Mouse (Mus musculus) liver, postnatal 0 days (tissue): ENCODE results near the gene Syvn1. TPM values are rescaled to one million over a fixed set of nuclear protein-coding genes. Genes with fewer than 3 reads are reported as not detected.

Source experiments
- ATAC-seq: fragments of 200-750 bp; cut with Nextera tagmentation; 2 replicates; pipeline ENCODE4 v1.8.0; 2017; ENCODE audit warnings: mild to moderate bottlenecking, moderate library complexity
- DNase-seq: peaks from one replicate; pipeline ENCODE4 v3.0.0-alpha.2; 2016
- H3K27ac ChIP-seq: fragments of 300-500 bp; sonication (generic); 2 replicates; pipeline ENCODE4 v1.5.1; 2014; ENCODE audit warnings: antibody characterized with exemption, moderate library complexity, mild to moderate bottlenecking, low read depth
- H3K27me3 ChIP-seq: fragments of 300-500 bp; sonication (generic); 2 replicates; pipeline ENCODE4 v1.6.1; 2014; ENCODE audit warnings: low read length, control low read depth, mixed read lengths; ENCODE audit not compliant: insufficient read depth
- H3K36me3 ChIP-seq: fragments of 300-500 bp; sonication (generic); replicated peaks from 2 replicates; pipeline ENCODE4 v1.6.1; 2014; ENCODE audit warnings: mild to moderate bottlenecking, control low read depth, low read length, moderate library complexity, mixed read lengths; ENCODE audit not compliant: insufficient read depth
- H3K4me1 ChIP-seq: fragments of 300-500 bp; sonication (generic); 2 replicates; pipeline ENCODE4 v1.6.1; 2014; ENCODE audit warnings: antibody characterized with exemption, mild to moderate bottlenecking, control low read depth; ENCODE audit not compliant: insufficient read depth
- H3K4me2 ChIP-seq: fragments of 300-500 bp; sonication (generic); 2 replicates; pipeline ENCODE4 v1.6.1; 2014; ENCODE audit warnings: low read depth, mild to moderate bottlenecking, low read length, moderate library complexity, mixed read lengths
- H3K4me3 ChIP-seq: fragments of 300-500 bp; sonication (generic); 2 replicates; pipeline ENCODE4 v1.5.1; 2014; ENCODE audit warnings: low read depth, low read length
- H3K9ac ChIP-seq: fragments of 300-500 bp; sonication (generic); replicated peaks from 2 replicates; pipeline ENCODE4 v1.6.1; 2014; ENCODE audit warnings: mild to moderate bottlenecking, moderate library complexity
- H3K9me3 ChIP-seq: fragments of 300-500 bp; sonication (generic); 2 replicates; pipeline ENCODE4 v1.6.1; 2016; ENCODE audit warnings: mild to moderate bottlenecking, control low read depth, low read length, mixed read lengths
- CTCF ChIP-seq: sonication (generic); IDR thresholded peaks from 2 replicates; pipeline ENCODE4 v1.5.1; 2016; ENCODE audit warnings: antibody characterized with exemption, low read depth
- EP300 ChIP-seq: IDR thresholded peaks from 2 replicates; pipeline ENCODE4 v1.6.1; 2016; ENCODE audit warnings: antibody characterized with exemption, low read depth, mild to moderate bottlenecking
- WGBS: fragments of 180-500 bp; shearing (Covaris S2); extraction: QIAGEN DNeasy Blood & Tissue Kit; methylation state at CpG from one replicate; pipeline ENCODE4 v1.1.7; 2014; ENCODE audit not compliant: insufficient replicate concordance; 5-methylcytosine and 5-hydroxymethylcytosine counted together
- polyA plus RNA-seq: library from polyadenylated mRNA; unstranded; fragments of >200 nt; fragmentation: Nextera tagmentation; extraction: Ambion mirVana; gene quantifications from 2 replicates; pipeline ENCODE4 v1.2.1, GENCODE M21; 2015

The Syvn1 gene
- polyA plus RNA-seq, result 12.4 and 15.4 TPM in 2 replicates

DNA sequence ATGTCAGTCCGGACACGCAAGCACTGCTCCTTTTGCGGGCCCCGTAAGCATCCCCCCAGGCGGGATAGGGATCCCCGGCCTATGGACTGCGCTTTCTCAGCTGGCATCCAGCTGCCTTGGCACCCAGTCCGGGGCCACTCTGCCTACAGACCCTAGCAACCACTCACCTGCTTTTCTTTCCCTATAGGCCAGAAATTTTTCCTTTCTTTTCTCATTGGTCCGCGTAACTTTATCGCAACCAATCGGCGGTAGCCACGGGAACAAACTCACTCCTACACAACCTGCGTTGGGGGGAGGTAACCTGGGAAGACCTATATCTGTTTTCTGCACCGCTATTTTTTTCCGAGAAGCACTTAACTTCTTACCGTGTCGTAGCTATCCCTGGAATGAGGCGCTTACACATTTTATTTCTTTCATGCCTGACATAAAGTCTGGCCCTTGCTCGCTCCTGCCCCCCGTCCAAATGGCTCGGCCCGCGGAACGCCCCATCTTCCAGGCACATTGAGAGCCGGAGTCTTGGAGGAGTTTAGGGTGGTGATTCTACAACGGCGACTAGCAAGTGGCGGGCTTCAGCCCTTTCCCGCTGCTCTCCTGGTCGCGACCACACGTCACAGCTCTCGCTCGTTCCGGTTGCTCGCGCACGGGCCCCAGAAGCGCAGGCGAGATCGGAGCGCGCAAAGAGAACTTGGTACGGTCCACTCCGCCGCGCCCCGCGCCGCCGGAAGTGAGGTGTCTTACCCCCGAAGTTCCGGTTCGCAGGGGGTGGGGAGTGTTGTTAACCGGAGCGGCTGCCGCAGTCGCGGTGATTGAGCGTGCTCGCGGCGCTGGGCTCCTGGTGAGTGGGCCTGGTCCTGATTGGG lies at the start of gene Syvn1:
TSS of gene Syvn1 (plus strand) at position 283 of the 860 bp plus-strand sequence.
- under 1% methylated on average over 61 of the region's 65 CpGs for WGBS
- Histone ChIP-seq H3K4me1 (peaks cover 27% of the 10 kb centered on the region), H3K27ac (peak within 1 kb of the TSS; percentile 99), H3K4me2 (peak within 1 kb of the TSS; percentile 76), H3K27me3 (no peaks in the 10 kb centered on the region), H3K9ac (peak within 1 kb of the TSS; percentile 91), H3K4me3 (peak within 1 kb of the TSS; percentile 73), H3K9me3 (no peaks in the 10 kb centered on the region), H3K36me3 (peaks cover 35% of the 10 kb centered on the region)
- peak; percentile 93 for DNase-seq
- TF ChIP-seq EP300 (peak; percentile 60), CTCF (peak; percentile 27; the same call in 1 of the 2 replicates)
- peak; percentile 90 for ATAC-seq

DNA sequence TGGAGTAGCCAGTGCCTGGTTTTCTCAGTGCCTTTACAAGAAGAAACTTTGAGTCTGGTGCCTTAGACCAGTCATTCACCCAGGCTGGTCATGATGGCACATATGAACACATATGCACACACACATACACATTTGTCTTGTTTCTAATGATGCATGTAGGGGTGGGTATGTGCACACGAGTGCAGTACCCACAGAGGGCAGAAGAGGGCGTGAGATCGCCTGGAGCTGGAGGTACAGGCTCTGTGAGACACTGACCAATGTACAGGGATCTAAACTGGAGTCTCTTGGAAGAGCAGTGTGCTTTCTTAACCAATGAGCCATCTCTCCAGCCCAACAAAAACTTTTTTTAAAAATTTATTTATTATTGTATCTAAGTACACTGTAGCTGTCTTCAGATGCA lies 48.2 kb upstream of the Syvn1 start:
- WGBS, result 85% methylated on average over 3 of the region's 3 CpGs
- Histone ChIP-seq H3K4me1 (no peaks in the 10 kb centered on the region), H3K4me2 (no peak overlapping the region), H3K9ac (no peak overlapping the region), H3K27me3 (no peaks in the 10 kb centered on the region), H3K36me3 (peaks cover 45% of the 10 kb centered on the region), H3K9me3 (no peaks in the 10 kb centered on the region), H3K27ac (no peak overlapping the region), H3K4me3 (no peak overlapping the region)
- no peak for DNase-seq
- ATAC-seq, result no peak
- TF ChIP-seq CTCF, result peak; percentile 58
- no peak for TF ChIP-seq EP300

DNA sequence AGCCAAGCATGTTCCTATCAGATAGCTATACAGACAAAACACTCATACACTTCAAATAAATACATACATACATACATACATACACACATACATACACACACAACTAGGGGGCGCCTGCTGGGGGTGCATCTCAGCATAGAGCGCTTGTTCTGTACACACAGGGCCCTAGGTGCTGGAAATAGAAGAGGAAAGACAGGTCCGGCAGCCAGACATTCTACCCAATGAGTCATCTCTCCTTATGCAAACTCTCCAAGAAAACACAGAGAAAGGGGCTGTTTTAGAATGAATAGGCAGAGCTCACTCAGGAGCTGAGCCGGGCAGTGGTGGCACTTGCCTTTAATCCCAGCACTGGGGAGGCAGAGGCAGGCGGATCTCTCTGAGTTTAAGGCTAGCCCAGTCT lies 46.4 kb upstream of the Syvn1 start:
- no peak for ATAC-seq
- no peak for DNase-seq
- Histone ChIP-seq H3K4me3 (no peak overlapping the region), H3K27me3 (no peaks in the 10 kb centered on the region), H3K9ac (no peak overlapping the region), H3K4me2 (no peak overlapping the region), H3K27ac (no peak overlapping the region), H3K36me3 (peaks cover 35% of the 10 kb centered on the region), H3K4me1 (no peaks in the 10 kb centered on the region), H3K9me3 (no peaks in the 10 kb centered on the region)
- no peak for TF ChIP-seq EP300
- no peak for TF ChIP-seq CTCF
- WGBS, result 75% methylated on average over 5 of the region's 5 CpGs

DNA sequence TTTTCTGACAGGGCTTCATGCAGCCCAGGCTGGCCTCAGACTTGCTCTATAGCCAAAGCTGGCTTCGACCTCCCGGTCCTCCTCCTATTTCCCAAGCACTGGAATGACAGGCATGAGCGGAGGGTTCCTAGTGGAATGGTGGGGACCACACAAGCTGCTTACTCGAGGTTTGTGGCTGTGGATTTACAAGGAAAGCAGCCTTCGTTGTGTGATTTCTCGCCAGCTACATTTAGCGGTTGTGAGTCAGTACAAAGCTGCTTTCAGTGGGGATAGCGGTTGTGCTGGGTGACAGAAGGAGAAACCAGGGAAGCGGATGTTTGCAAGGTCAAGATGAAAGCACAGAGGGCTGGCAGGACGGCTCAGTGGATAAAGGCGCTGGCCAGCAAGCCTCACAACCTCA lies 40.8 kb upstream of the Syvn1 start:
- Histone ChIP-seq H3K27me3 (no peaks in the 10 kb centered on the region), H3K9ac (no peak overlapping the region), H3K4me1 (no peaks in the 10 kb centered on the region), H3K27ac (no peak overlapping the region), H3K36me3 (peaks cover 41% of the 10 kb centered on the region), H3K9me3 (no peaks in the 10 kb centered on the region), H3K4me2 (no peak overlapping the region), H3K4me3 (no peak overlapping the region)
- WGBS, result 74% methylated on average over 11 of the region's 11 CpGs
- DNase-seq, result no peak
- TF ChIP-seq CTCF (no peak), EP300 (no peak)
- ATAC-seq, result no peak

DNA sequence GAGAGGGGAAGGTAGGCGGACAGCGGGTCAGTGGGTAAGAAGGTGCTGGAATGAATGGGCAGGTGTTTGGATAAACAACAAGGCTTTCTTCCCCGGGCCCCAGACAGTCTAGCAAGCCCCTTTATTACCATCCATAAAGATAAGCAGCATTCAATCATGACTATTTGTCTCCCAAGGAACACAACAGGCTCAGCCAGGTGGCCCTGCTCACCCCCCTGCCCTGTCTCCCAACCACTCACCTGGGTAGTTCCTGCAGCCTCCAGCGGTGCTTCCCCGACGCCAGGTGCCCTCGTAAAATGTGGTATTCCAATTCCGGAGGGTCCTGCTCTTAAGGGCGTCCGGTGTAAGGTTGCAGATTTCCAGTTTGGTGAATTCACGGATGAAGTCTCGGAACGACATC lies 39.4 kb upstream of the Syvn1 start:
- no peak overlapping the region for H3K27ac ChIP-seq
- no peak overlapping the region for H3K9ac ChIP-seq
- WGBS, result 92% methylated on average over 13 of the region's 13 CpGs
- TF ChIP-seq EP300 (no peak), CTCF (no peak)
- no peak overlapping the region for H3K4me2 ChIP-seq
- ATAC-seq, result no peak
- no peaks in the 10 kb centered on the region for H3K9me3 ChIP-seq
- peaks cover 42% of the 10 kb centered on the region for H3K36me3 ChIP-seq
- H3K27me3 ChIP-seq, result no peaks in the 10 kb centered on the region
- H3K4me1 ChIP-seq, result no peaks in the 10 kb centered on the region
- DNase-seq, result no peak
- no peak overlapping the region for H3K4me3 ChIP-seq

DNA sequence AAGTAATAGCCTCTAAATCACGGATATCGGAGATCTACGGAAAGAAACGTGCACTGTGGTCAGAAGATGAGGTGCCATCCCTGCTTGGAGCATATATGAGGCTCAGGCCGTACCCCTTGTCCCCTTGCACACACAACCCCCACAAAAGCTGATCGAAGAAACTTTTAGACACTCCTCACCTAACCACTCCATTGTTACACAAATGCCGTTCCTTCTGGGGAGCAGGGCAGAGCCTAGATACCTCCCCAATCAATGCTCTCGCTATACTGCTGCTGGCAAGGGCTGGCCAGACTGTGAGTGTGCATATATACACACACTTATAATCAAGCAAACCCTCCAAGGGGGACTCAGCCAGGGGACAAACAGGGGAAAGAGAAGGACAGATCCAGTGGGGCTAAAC lies 37.2 kb upstream of the Syvn1 start:
- no peak for ATAC-seq
- WGBS, result 90% methylated on average over 8 of the region's 8 CpGs
- Histone ChIP-seq H3K4me2 (no peak overlapping the region), H3K36me3 (peaks cover 42% of the 10 kb centered on the region), H3K9me3 (no peaks in the 10 kb centered on the region), H3K27ac (no peak overlapping the region), H3K27me3 (no peaks in the 10 kb centered on the region), H3K4me3 (no peak overlapping the region), H3K9ac (no peak overlapping the region), H3K4me1 (peaks cover 6% of the 10 kb centered on the region)
- TF ChIP-seq CTCF, result no peak
- no peak for TF ChIP-seq EP300
- DNase-seq, result no peak
